Mouse (Mus musculus) forebrain, postnatal 0 days (tissue): Measurements from ENCODE around the gene Babam1. TPM values are rescaled to one million over a fixed set of nuclear protein-coding genes. Genes with fewer than 3 reads are reported as not detected.
"Not testable (repeated sequence)": the region's sequence is repeated elsewhere in the genome, so short reads cannot be mapped to it uniquely, and the experiment has no call there.

ENCODE experiments used
- ATAC-seq: fragments of 200-750 bp; cut with Nextera tagmentation; 2 replicates; pipeline ENCODE4 v1.8.0; 2017; ENCODE audit warnings: mild to moderate bottlenecking, moderate library complexity
- DNase-seq: peaks from one replicate; pipeline ENCODE4 v3.0.0-alpha.2; 2015
- H3K27ac ChIP-seq: fragments of 300-500 bp; sonication (generic); 2 replicates; pipeline ENCODE4 v1.5.1; 2014; ENCODE audit warnings: low read depth, mild to moderate bottlenecking, antibody characterized with exemption, low read length, moderate library complexity, mixed read lengths
- H3K27me3 ChIP-seq: fragments of 300-500 bp; sonication (generic); 2 replicates; pipeline ENCODE4 v1.6.1; 2014; ENCODE audit warnings: mild to moderate bottlenecking, low read length, mixed read lengths; ENCODE audit not compliant: insufficient read depth
- H3K36me3 ChIP-seq: fragments of 300-500 bp; sonication (generic); 2 replicates; pipeline ENCODE4 v1.6.1; 2014; ENCODE audit warnings: mild to moderate bottlenecking, moderate library complexity; ENCODE audit not compliant: insufficient read depth
- H3K4me1 ChIP-seq: fragments of 300-500 bp; sonication (generic); 2 replicates; pipeline ENCODE4 v1.6.1; 2014; ENCODE audit warnings: antibody characterized with exemption; ENCODE audit not compliant: insufficient read depth
- H3K4me2 ChIP-seq: fragments of 300-500 bp; sonication (generic); 2 replicates; pipeline ENCODE4 v1.6.1; 2014; ENCODE audit warnings: low read depth, mild to moderate bottlenecking, moderate library complexity
- H3K4me3 ChIP-seq: fragments of 300-500 bp; sonication (generic); 2 replicates; pipeline ENCODE4 v1.5.1; 2014; ENCODE audit warnings: low read depth, low read length, mixed read lengths
- H3K9ac ChIP-seq: fragments of 300-500 bp; sonication (generic); 2 replicates; pipeline ENCODE4 v1.6.1; 2014; ENCODE audit warnings: mild to moderate bottlenecking
- H3K9me3 ChIP-seq: fragments of 300-500 bp; sonication (generic); 2 replicates; pipeline ENCODE4 v1.6.1; 2016; ENCODE audit warnings: low read length
- CTCF ChIP-seq: sonication (generic); IDR thresholded peaks from 2 replicates; pipeline ENCODE4 v1.5.1; 2016; ENCODE audit warnings: antibody characterized with exemption, control low read depth, low read depth
- WGBS: fragments of 180-500 bp; shearing (Covaris S2); extraction: QIAGEN DNeasy Blood & Tissue Kit; methylation state at CpG from one replicate; pipeline ENCODE4 v1.1.7; 2014; 5-methylcytosine and 5-hydroxymethylcytosine counted together
- polyA plus RNA-seq: library from polyadenylated mRNA; unstranded; fragments of >200 nt; fragmentation: Nextera tagmentation; extraction: Ambion mirVana; gene quantifications from 2 replicates; pipeline ENCODE4 v1.2.1, GENCODE M21; 2015
- total RNA-seq: library from RNA; depleted of rRNA; stranded (reverse); fragments of >200 nt; gene quantifications from 2 replicates; pipeline ENCODE4 v1.2.3, GENCODE M21; 2014

The Babam1 gene
- total and polyA plus RNA-seq, 2 experiments from 2014 or later = 94.0 to 107 TPM

DNA sequence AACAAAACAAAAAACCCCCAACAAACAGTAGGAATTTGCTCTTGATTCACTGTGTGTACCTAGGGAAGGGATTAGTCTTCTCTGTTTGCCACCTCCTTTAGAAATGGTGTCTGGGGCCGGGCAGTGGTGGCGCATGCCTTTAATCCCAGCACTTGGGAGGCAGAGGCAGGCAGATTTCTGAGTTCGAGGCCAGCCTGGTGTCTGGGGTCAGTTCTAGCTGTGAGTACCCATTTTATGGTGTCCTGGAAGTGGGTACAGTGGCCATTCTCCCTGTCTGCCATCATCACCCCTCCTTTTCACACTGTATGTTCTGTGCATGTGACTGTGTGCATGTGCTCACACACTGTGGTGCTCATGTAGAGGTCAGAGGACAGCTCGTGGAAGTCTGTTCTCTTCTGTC is 11.6 kb downstream of the Babam1 start:
- DNase-seq (no peak), ATAC-seq (no peak)
- H3K4me1 ChIP-seq = peaks cover 6% of the 10 kb centered on the region; the same call in 1 of the 2 replicates
- TF ChIP-seq CTCF = no peak
- 96% methylated on average over 4 of the region's 4 CpGs for WGBS
- H3K27me3 ChIP-seq = no peaks in the 10 kb centered on the region
- H3K4me2 ChIP-seq = no peak overlapping the region
- H3K36me3 ChIP-seq = peaks cover under 1% of the 10 kb centered on the region; the same call in 1 of the 2 replicates
- H3K9me3 ChIP-seq = no peaks in the 10 kb centered on the region
- H3K27ac ChIP-seq = no peak overlapping the region
- H3K4me3 ChIP-seq = no peak overlapping the region
- H3K9ac ChIP-seq = no peak overlapping the region

GRCm38 (mm10) chr8:71411535-71412273 is 15.0 kb downstream of the Babam1 start:
- H3K9me3 ChIP-seq = no peaks in the 10 kb centered on the region
- H3K27me3 ChIP-seq = no peaks in the 10 kb centered on the region
- no peak for TF ChIP-seq CTCF
- no peaks in the 10 kb centered on the region; the same call in 1 of the 2 replicates for H3K36me3 ChIP-seq
- ATAC-seq (no peak), DNase-seq (no peak)
- H3K9ac ChIP-seq = no peak overlapping the region
- H3K4me3 ChIP-seq = no peak overlapping the region
- H3K4me1 ChIP-seq = no peaks in the 10 kb centered on the region
- WGBS = 52% methylated on average over 11 of the region's 11 CpGs
- no peak overlapping the region for H3K4me2 ChIP-seq
- no peak overlapping the region for H3K27ac ChIP-seq

GRCm38 (mm10) chr8:71422121-71422520 is 25.5 kb downstream of the Babam1 start:
- no peak for DNase-seq
- H3K36me3 ChIP-seq = no peaks in the 10 kb centered on the region
- H3K9ac ChIP-seq = no peak overlapping the region
- H3K27me3 ChIP-seq = no peaks in the 10 kb centered on the region
- no peak overlapping the region for H3K27ac ChIP-seq
- H3K4me1 ChIP-seq = no peaks in the 10 kb centered on the region
- no peak for ATAC-seq
- no peaks in the 10 kb centered on the region; the same call in 1 of the 2 replicates for H3K9me3 ChIP-seq
- no peak overlapping the region for H3K4me3 ChIP-seq
- TF ChIP-seq CTCF = no peak
- H3K4me2 ChIP-seq = no peak overlapping the region

DNA sequence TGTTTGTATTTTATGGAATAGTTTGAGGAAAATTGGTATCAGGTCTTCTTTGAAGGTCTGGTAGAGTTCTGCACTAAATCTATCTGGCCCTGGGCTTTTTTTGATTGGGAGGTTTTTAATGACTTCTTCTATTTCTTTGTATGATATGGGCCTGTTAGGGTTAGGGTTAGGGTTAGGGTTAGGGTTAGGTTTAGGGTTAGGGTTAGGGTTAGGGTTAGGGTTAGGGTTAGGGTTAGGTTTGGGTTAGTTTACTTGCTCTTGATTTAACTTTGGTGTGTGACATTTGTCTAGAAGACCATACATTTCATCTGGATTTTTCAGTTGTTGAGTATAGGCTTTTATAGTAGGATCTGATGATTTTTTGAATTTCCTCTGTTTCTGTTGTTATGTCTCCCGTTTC is 36.3 kb downstream of the Babam1 start:
- H3K9ac ChIP-seq, H3K4me2 ChIP-seq, H3K4me3 ChIP-seq, H3K27ac ChIP-seq, H3K27me3 ChIP-seq, H3K4me1 ChIP-seq, H3K36me3 ChIP-seq, H3K9me3 ChIP-seq, ATAC-seq, DNase-seq: not testable (repeated sequence)
- 87% methylated on average over 1 of the region's 1 CpGs for WGBS

DNA sequence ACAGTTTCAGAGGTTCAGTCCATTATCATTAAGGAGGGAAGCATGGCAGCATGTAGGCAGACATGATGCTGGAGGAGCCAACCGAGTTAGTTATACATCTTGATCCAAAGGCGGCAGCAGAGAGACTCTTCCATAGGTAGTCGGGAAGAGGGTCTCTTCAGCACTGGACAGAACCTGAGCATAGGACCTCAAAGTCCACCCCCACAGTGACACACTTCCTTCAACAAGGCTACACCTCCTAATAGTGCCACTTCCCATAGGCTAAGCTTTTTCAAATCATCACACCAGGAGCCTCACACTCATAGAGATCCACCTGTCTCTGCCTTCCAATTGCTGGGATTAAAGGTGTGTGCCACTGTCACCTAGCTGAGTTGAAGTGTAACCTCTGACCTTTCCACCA is 40.4 kb downstream of the Babam1 start:
- 56% methylated on average over 3 of the region's 3 CpGs for WGBS
- no peak overlapping the region for H3K27ac ChIP-seq
- 0 out of 2 replicates have a peak, but pooled peaks cover 4% of the 10 kb centered on the region for H3K27me3 ChIP-seq
- H3K9me3 ChIP-seq = no peaks in the 10 kb centered on the region
- H3K36me3 ChIP-seq = no peaks in the 10 kb centered on the region
- H3K4me2 ChIP-seq = no peak overlapping the region
- H3K9ac ChIP-seq = no peak overlapping the region
- no peaks in the 10 kb centered on the region for H3K4me1 ChIP-seq
- H3K4me3 ChIP-seq = no peak overlapping the region
- no peak for TF ChIP-seq CTCF
- ATAC-seq (no peak), DNase-seq (no peak)

DNA sequence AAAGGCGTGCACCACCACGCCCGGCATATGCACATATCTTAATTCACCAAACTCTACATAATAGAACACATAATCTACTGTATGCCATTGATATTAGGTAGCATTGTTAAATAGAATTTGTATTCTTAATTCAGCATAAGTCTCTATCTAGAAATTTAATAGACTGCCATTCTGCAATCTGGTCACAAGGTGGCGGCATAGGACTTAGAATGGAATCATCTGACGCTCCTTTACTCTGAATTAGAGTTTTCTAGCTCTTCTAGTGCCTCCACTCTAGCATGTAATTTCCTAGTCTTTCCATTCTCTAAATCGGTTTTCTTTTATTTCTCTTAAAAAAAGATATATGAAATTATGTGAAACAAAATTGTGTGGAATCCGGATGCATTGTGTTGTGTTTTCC is 44.7 kb downstream of the Babam1 start:
- peak; percentile 83 for DNase-seq
- H3K9me3 ChIP-seq = no peaks in the 10 kb centered on the region
- peak; percentile 74 for ATAC-seq
- no peaks in the 10 kb centered on the region for H3K4me1 ChIP-seq
- TF ChIP-seq CTCF = peak; percentile 86
- 1% methylated on average over 7 of the region's 7 CpGs for WGBS
- no peak overlapping the region for H3K9ac ChIP-seq
- H3K27me3 ChIP-seq = no peaks in the 10 kb centered on the region
- H3K4me2 ChIP-seq = no peak overlapping the region
- no peaks in the 10 kb centered on the region for H3K36me3 ChIP-seq
- no peak overlapping the region for H3K27ac ChIP-seq
- no peak overlapping the region for H3K4me3 ChIP-seq

DNA sequence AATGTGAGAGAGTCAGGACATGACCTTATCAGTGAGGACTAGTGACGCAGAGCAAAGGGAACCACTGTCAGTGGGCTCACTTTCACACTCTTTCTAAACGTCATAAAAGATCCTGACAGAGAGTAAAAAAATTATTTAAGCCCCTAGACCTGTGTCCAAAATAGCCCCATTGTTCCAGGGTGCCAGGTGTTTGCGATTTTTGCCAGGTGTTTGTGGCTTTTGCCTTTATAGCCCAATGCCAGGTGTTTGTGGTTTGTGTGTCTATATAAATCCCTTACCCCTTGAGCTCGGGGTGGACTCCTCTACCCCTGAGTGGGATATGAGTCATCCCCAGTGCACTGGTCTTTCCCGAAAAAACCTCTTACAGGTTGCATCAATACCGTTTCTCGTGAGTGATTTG is 48.4 kb downstream of the Babam1 start:
- TF ChIP-seq CTCF = no peak
- H3K36me3 ChIP-seq = no peaks in the 10 kb centered on the region
- ATAC-seq = no peak
- no peaks in the 10 kb centered on the region for H3K4me1 ChIP-seq
- no peak overlapping the region for H3K27ac ChIP-seq
- H3K4me3 ChIP-seq = no peak overlapping the region
- no peak for DNase-seq
- no peak overlapping the region for H3K9ac ChIP-seq
- no peaks in the 10 kb centered on the region for H3K27me3 ChIP-seq
- no peaks in the 10 kb centered on the region for H3K9me3 ChIP-seq
- no peak overlapping the region for H3K4me2 ChIP-seq
- WGBS = 84% methylated on average over 7 of the region's 7 CpGs
